Mouse (Mus musculus) small intestine, adult 2 months (tissue): ENCODE results near the gene Epha4.

Experiments
- CTCF ChIP-seq: fragments of 200-500 bp; IDR thresholded peaks from 2 replicates; pipeline ENCODE4 v1.5.1; 2012; ENCODE audit warnings: low read depth, mild to moderate bottlenecking, control low read depth, inconsistent platforms, low read length, moderate library complexity, mixed read lengths; ENCODE audit not compliant: insufficient replicate concordance, insufficient read length; ENCODE audit errors: extremely low read depth
- POLR2A ChIP-seq: fragments of 200-500 bp; IDR thresholded peaks from 2 replicates; pipeline ENCODE4 v1.6.1; 2012; ENCODE audit warnings: low read depth, mild to moderate bottlenecking, control low read depth, inconsistent platforms, low read length, moderate library complexity

GRCm38 (mm10) chr1:77456695-77457445 lies 58.0 kb downstream of the Epha4 start:
- TF ChIP-seq CTCF (no peak), POLR2A (no peak)
